Mouse (Mus musculus): ENCODE data around the gene Map4k4. TPM values are rescaled to one million over a fixed set of nuclear protein-coding genes. Genes with fewer than 3 reads are reported as not detected.

Map4k4 gene
- total RNA-seq, 2 experiments from 2014 or later: 20.4 to 29.6 TPM

GRCm38 (mm10) chr1:39931055-39931454 lies 30.3 kb downstream of the Map4k4 start:
- ATAC-seq (replicated peaks; ENCODE audit: low FRiP score, low TSS enrichment, poor library complexity, severe bottlenecking): no peak

DNA sequence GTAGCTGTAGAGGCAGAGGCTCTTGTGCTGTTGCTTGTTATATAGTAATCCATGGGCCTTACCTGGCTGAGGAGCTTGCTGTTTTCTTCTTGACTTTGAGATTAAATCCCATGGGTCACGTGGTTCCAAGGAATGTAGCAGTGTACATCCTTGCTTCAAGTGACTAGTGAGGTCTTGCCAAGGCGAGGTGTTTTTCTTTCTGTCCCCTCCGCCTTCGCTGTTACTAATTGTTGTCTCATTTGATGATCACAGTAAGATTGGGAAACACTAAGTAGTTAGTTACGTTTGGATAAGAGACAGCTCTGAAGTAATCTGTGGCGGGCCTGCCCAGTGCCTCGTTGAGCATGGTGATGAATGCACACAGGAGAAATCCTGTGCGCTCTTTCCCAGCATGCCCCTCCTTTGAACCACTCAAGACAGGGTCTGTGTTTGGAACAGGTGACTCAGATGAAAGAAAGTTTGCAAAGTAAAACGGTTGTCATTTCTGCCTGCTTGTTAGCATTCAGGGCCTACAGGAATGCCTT lies 31.6 kb downstream of the Map4k4 start:
- no peak for ATAC-seq (replicated peaks; ENCODE audit: low FRiP score, low TSS enrichment, poor library complexity, severe bottlenecking)

GRCm38 (mm10) chr1:39932922-39933321 lies 32.2 kb downstream of the Map4k4 start:
- ATAC-seq (replicated peaks; ENCODE audit: low FRiP score, low TSS enrichment, poor library complexity, severe bottlenecking): no peak

DNA sequence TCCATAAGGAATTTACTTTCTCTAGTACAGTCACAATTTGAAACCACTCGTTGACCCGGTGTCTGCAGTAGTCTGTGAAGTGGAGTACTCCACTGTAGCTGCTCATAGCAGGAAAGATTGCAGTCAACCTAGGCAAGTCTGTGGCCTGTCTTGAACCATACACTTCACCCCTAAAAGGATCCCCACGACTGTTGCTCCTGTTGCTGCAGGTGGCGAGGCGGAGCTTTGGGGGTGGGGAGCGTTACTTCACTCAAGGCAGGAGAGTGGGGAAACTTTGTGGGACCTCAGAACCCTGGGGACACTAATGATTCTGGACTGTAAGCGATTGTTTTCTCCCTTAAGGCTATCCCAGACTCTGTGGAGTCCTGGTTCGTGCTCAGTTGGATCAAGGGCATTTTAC lies 34.2 kb downstream of the Map4k4 start:
- ATAC-seq (replicated peaks; ENCODE audit: low FRiP score, low TSS enrichment, poor library complexity, severe bottlenecking): no peak

DNA sequence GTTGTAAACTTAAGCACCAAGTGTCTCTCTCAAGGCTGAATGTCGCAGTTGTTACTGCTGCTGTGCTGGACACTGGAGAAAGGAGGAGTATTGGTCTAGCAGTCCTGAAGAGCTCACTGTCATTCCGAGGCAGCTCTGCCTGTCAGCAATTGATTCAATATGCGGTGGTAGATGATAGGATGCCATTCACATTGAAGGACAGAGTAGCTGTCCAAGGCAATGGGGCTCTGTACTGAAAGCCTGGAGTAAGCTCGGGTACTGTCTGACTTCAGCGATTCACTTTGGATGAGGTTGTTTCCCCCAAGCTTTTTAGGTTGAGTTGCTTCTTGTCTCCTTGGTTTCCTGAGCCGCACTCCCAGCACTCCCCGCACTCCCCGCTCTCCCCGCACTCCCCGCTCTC lies 34.9 kb downstream of the Map4k4 start:
- no peak for ATAC-seq (replicated peaks; ENCODE audit: low FRiP score, low TSS enrichment, poor library complexity, severe bottlenecking)

DNA sequence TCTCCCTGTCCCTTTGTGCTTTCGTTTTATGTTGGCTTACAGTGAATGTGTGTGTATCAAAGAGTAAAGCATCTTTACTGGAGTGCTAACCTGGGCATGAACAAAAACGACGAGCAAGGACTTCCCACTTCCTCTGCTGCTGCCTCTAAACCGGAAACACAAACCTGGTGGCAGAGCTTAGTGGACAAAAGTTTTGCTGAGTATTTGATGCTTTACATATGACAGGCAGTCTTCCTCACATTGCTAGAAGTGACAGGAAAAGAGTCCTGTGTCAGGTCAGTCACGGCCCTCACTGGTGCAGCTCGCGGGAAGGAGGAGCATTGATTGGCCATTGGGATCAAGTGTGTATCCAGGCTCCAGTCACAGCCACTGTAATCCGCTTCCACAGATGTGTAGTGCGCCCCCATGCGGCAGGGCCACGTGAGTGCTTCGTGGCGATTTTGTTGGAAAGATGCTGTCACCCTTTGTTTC lies 35.7 kb downstream of the Map4k4 start:
- peak; percentile 92 for ATAC-seq (replicated peaks; ENCODE audit: low FRiP score, low TSS enrichment, poor library complexity, severe bottlenecking)

- no peak for ATAC-seq (replicated peaks; ENCODE audit: low FRiP score, low TSS enrichment, poor library complexity, severe bottlenecking)
Measured at GRCm38 (mm10) chr1:39936934-39937333, 36.2 kb downstream of the Map4k4 start.

DNA sequence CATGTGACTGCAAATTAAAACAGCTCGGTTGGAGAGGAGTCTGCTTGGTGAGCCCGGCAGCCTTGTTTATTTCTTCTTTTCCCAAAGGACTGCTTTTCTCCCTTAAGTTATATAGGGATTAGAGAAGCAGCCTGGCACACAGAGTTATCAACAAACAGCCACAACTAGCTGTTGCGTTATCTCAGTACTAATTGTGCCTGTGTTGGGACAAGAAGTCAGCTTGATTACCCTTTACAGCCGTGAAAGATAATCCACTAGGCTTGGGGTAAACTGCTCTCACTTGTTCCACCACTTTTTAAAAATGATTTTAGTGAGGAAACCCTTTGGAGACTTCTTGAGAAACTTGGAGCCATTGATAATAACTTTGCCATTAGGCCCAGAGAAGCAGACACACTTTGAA lies 36.9 kb downstream of the Map4k4 start:
- ATAC-seq (replicated peaks; ENCODE audit: low FRiP score, low TSS enrichment, poor library complexity, severe bottlenecking): peak; percentile 65

DNA sequence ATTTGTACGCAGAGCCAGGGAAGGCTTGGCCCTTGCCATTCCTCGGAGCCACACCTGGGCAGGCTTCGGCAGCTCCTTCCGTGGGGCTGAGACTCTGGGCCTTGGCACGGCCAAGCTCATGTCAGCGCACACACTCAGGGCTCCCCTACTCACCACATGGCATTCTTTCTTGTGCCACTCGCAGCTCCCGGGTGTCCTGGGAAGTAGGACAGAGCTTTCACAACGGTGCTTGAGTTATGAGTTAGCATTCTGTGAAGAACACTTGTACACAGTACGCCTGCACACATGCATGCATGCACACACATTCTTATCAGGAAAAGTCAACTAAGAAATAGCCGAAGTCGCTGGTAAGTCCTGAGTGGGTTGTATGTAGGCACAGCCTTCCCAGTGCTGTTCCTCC lies 38.7 kb downstream of the Map4k4 start:
- ATAC-seq (replicated peaks; ENCODE audit: low FRiP score, low TSS enrichment, poor library complexity, severe bottlenecking): no peak

DNA sequence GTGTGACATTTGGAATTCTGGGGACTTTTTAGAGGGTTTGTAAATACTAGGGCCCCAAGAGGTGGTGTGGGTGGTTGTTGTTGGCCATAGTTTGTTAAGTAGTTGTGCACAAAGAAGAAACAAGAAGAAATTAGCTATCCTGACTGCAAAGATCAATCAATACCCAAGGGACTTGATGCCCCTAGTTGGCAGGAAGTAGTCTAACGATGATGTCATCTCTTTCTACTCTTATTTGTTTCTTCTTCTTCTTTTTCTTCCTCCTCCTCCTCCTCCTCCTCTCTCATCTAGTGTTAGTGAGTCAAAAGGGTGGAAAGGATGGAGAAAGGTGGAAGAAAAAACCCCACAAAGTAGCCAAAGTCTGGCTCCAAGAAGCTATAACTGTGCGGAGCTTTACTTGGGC lies 39.6 kb downstream of the Map4k4 start:
- ATAC-seq (replicated peaks; ENCODE audit: low FRiP score, low TSS enrichment, poor library complexity, severe bottlenecking): no peak

DNA sequence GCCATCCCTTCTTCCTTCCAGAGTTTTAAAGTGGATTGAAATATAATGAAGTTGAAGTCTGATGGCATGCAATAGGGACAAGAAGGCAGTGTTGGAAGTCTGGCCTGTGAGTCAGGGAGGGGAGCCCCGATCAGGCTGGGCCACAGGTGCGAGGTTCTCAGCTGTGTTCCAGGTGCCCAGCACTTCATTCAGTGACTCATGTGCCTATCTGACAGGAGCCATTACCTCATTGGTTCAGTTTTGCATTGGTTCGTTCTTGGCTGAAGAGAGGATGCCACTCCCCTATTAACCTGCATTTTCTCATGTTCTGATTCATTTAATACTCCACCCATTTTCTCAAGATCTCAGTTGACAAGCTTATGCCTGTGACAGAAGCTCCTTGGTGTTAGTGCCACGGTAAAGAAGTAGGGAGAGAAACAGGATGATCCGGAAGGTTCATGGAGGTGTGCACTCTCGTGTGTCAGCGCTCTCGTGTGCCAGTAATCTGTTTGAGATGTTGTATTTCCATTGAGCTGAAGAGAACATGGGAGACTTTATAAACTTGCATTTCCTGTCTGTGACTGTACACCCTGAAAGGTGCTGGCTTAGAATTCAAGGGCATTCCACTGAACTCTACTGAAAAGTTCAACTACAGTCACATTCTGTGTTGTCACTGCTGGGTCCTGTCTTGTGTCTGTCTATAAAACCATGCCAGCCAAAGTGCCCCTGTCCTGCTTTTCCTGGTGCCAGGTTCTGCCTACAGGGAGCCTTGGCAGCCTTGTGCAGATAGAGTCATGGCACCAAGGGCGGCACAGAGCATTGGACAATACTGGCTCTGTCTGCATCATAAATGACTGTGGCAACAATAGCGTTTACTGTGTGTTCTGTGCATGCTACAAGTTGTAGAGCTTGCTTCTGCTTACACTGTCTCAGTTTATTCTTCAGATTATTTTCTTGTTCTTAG lies 40.8 kb downstream of the Map4k4 start:
- ATAC-seq (replicated peaks; ENCODE audit: low FRiP score, low TSS enrichment, poor library complexity, severe bottlenecking): no peak

GRCm38 (mm10) chr1:39942935-39943334 lies 42.2 kb downstream of the Map4k4 start:
- ATAC-seq (replicated peaks; ENCODE audit: low FRiP score, low TSS enrichment, poor library complexity, severe bottlenecking): no peak

GRCm38 (mm10) chr1:39944306-39944971 lies 43.7 kb downstream of the Map4k4 start:
- no peak for ATAC-seq (replicated peaks; ENCODE audit: low FRiP score, low TSS enrichment, poor library complexity, severe bottlenecking)

DNA sequence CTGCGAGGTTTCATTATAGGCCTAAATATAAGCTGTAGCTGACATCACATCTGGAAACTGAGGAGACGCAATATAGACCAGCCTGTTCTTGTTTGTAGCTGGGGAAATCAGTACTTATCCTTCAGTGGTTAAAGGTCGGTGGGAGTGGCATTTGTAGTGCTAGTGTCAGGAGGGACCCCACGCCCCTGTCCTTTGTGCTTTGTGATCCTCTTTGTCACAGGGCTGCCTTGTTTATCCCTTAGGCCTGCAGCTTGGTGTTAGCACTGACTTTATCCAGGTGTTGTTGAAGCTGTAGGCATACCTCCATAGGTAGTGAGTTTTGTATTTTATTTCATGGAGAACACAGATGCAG lies 44.2 kb downstream of the Map4k4 start:
- no peak for ATAC-seq (replicated peaks; ENCODE audit: low FRiP score, low TSS enrichment, poor library complexity, severe bottlenecking)

- ATAC-seq (replicated peaks; ENCODE audit: low FRiP score, low TSS enrichment, poor library complexity, severe bottlenecking): no peak
Measured at GRCm38 (mm10) chr1:39946391-39946790, 45.7 kb downstream of the Map4k4 start.

GRCm38 (mm10) chr1:39947179-39947578 lies 46.5 kb downstream of the Map4k4 start:
- no peak for ATAC-seq (replicated peaks; ENCODE audit: low FRiP score, low TSS enrichment, poor library complexity, severe bottlenecking)

- no peak for ATAC-seq (replicated peaks; ENCODE audit: low FRiP score, low TSS enrichment, poor library complexity, severe bottlenecking)
Measured at GRCm38 (mm10) chr1:39947701-39948359, 47.1 kb downstream of the Map4k4 start.

DNA sequence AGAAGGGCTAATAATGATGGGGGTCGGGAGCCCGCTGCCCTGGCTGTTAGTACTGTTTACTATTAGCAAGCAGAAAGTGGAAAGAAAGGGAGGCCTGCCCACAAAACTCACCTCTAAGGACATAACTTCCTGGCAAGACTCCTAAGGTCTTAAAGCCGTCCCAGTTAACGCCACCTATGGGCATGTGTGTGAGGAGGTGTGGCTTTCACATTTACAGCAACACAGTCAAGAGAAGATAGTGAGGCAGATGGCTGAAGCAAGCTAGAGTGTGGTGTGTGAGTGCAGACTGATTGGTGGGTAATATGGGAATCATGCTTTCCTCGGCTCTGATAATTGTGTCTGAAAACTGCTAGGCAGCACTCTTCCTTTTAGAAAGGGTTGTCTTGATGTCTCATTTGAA lies 48.5 kb downstream of the Map4k4 start:
- peak; percentile 95 for ATAC-seq (replicated peaks; ENCODE audit: low FRiP score, low TSS enrichment, poor library complexity, severe bottlenecking)

- peak; percentile 84 for ATAC-seq (replicated peaks; ENCODE audit: low FRiP score, low TSS enrichment, poor library complexity, severe bottlenecking)
Measured at GRCm38 (mm10) chr1:39949790-39950462, 49.2 kb downstream of the Map4k4 start.
